Mouse (Mus musculus) testis, adult 2 months (tissue): ENCODE data around the gene Vax2. TPM values are rescaled to one million over a fixed set of nuclear protein-coding genes. Genes with fewer than 3 reads are reported as not detected.

Source experiments
- H3K27ac ChIP-seq: fragments of 200-500 bp; 2 replicates; pipeline ENCODE4 v1.5.1; 2012; ENCODE audit warnings: low read depth, low read length; ENCODE audit not compliant: control insufficient read depth, insufficient read depth
- H3K27me3 ChIP-seq: fragments of 200-500 bp; 2 replicates; pipeline ENCODE4 v1.6.1; 2012; ENCODE audit warnings: mild to moderate bottlenecking, low read length, moderate library complexity; ENCODE audit not compliant: control insufficient read depth, insufficient read depth
- H3K36me3 ChIP-seq: fragments of 200-500 bp; 2 replicates; pipeline ENCODE4 v1.6.1; 2012; ENCODE audit warnings: mild to moderate bottlenecking, low read length; ENCODE audit not compliant: control insufficient read depth, insufficient read depth
- H3K4me1 ChIP-seq: fragments of 200-500 bp; 2 replicates; pipeline ENCODE4 v1.6.1; 2012; ENCODE audit warnings: low read length; ENCODE audit not compliant: control insufficient read depth, insufficient read depth
- H3K4me3 ChIP-seq: fragments of 200-500 bp; 2 replicates; pipeline ENCODE4 v1.5.1; 2012; ENCODE audit warnings: low read depth, mild to moderate bottlenecking, low read length, moderate library complexity, mixed read lengths; ENCODE audit not compliant: control insufficient read depth
- CTCF ChIP-seq: fragments of 200-500 bp; IDR thresholded peaks from 2 replicates; pipeline ENCODE4 v1.5.1; 2012; ENCODE audit warnings: low read depth, mild to moderate bottlenecking, inconsistent platforms, low read length, moderate library complexity; ENCODE audit not compliant: control insufficient read depth, insufficient read depth, insufficient replicate concordance
- POLR2A ChIP-seq: fragments of 200-500 bp; IDR thresholded peaks from 2 replicates; pipeline ENCODE4 v1.6.1; 2012; ENCODE audit warnings: low read depth, mild to moderate bottlenecking, inconsistent platforms, low read length, moderate library complexity; ENCODE audit not compliant: control insufficient read depth
- polyA plus RNA-seq: library from polyadenylated mRNA; depleted of rRNA; stranded (reverse); fragments of >200 nt; gene quantifications from 2 replicates; pipeline ENCODE4 v1.2.3, GENCODE M21; 2012

The Vax2 gene
- polyA plus RNA-seq, 1 experiment: 2.1 TPM

DNA sequence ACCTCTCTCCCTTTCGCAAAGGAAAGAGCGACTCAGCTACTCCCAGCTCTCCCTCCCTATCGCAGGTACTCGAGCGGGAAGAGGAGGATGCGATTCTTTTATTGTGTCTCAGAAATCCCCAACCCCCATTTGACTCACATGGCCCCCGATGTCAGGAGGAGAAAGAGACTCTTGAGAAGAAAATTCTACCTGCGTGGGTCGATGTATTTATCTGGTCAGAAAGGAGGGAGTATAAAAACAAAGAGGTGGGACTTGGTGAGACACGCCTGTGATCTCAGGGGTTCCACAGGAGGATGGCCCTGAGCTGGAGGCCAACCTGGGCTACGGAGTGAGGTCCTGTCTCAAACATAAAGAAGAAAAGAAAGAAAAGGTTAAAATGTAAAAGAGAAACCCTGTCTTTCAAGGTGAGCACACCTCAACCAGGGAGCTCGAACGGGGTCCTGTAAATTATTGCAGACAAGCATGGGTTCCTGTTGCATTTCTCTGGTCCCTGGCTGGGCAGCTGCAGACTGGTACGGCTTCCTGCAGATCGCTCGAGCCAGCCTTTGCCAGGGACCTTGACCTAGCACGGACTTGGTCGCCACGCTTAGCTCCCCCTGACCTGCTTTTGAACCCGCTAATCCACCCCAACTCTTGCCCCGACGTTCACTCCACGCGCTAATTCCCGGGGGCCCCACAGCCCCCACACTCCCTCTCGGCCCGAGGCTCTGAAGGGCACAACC lies 7.9 kb upstream of the Vax2 start:
- TF ChIP-seq CTCF (no peak), POLR2A (no peak)
- Histone ChIP-seq H3K4me1 (peaks cover 5% of the 10 kb centered on the region; the same call in 1 of the 2 replicates), H3K27ac (no peak overlapping the region), H3K27me3 (peaks cover 2% of the 10 kb centered on the region; the same call in 1 of the 2 replicates), H3K36me3 (no peaks in the 10 kb centered on the region), H3K4me3 (no peak overlapping the region)

DNA sequence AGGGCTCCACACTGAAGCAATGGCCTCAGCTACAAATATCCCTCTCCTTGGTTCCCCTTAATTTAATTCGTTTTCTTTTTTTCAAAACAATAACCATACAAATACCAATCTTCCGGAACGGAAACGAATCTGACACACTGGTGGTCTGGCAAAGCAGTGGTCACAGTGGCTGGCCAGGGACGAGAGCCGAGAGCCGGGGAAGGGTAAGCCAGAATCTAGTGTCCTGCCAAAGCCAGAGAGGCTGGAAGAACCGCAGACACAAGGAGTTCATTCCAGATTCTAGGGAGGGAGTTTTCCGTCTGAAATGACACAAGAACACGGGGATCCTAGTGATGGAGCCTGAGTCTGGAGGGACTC lies 7.4 kb upstream of the Vax2 start:
- TF ChIP-seq POLR2A (no peak), CTCF (no peak)
- H3K4me3 ChIP-seq: no peak overlapping the region
- H3K36me3 ChIP-seq: no peaks in the 10 kb centered on the region
- H3K27ac ChIP-seq: no peak overlapping the region
- H3K27me3 ChIP-seq: peaks cover 2% of the 10 kb centered on the region; the same call in 1 of the 2 replicates
- H3K4me1 ChIP-seq: peaks cover 5% of the 10 kb centered on the region; the same call in 1 of the 2 replicates

DNA sequence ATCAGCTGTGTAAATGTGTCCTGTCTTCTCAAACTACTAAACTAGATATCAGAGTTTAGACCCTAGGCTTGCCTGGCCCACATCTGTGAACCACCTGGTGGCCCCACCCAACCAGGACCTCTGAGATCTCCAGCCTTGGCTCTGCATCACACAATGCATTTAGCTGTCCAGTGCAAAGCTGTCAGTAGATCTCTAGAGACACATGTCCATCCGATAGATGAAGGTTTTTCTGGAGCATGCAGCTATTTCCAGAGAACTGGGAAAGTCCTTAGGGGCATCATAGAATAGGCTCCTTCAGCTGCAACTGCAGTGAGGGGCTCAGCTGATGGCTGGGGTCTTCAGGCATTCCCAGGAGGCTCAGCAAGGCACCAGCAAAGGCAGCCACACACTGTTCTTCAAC lies 6.8 kb upstream of the Vax2 start:
- peaks cover 5% of the 10 kb centered on the region; the same call in 1 of the 2 replicates for H3K4me1 ChIP-seq
- H3K4me3 ChIP-seq: no peak overlapping the region
- H3K27ac ChIP-seq: no peak overlapping the region
- TF ChIP-seq CTCF: no peak
- no peak for TF ChIP-seq POLR2A
- H3K36me3 ChIP-seq: no peaks in the 10 kb centered on the region
- peaks cover 2% of the 10 kb centered on the region; the same call in 1 of the 2 replicates for H3K27me3 ChIP-seq

DNA sequence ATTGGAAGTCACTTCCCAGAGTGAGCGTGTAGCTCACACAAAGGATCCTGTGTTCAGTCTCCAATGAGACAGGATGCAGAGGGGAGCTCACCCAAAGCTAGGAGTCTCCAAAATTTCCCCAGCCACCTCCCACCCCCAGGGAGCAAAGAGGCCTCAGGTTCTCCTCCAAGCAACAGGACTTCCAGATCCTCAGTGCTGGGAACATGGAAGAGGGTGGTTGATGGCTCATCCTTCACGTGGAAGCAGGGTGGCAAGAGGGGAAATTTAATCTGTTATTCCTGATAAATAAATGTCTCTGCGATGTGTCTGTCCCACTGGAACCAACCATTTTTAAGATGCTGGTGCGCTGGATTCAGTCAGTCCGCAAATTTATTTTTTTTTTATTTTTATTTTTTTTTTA lies 6.4 kb upstream of the Vax2 start:
- no peaks in the 10 kb centered on the region for H3K36me3 ChIP-seq
- peaks cover 5% of the 10 kb centered on the region for H3K4me1 ChIP-seq
- H3K4me3 ChIP-seq: no peak overlapping the region
- peaks cover 2% of the 10 kb centered on the region; the same call in 1 of the 2 replicates for H3K27me3 ChIP-seq
- no peak overlapping the region for H3K27ac ChIP-seq
- no peak for TF ChIP-seq POLR2A
- TF ChIP-seq CTCF: no peak

DNA sequence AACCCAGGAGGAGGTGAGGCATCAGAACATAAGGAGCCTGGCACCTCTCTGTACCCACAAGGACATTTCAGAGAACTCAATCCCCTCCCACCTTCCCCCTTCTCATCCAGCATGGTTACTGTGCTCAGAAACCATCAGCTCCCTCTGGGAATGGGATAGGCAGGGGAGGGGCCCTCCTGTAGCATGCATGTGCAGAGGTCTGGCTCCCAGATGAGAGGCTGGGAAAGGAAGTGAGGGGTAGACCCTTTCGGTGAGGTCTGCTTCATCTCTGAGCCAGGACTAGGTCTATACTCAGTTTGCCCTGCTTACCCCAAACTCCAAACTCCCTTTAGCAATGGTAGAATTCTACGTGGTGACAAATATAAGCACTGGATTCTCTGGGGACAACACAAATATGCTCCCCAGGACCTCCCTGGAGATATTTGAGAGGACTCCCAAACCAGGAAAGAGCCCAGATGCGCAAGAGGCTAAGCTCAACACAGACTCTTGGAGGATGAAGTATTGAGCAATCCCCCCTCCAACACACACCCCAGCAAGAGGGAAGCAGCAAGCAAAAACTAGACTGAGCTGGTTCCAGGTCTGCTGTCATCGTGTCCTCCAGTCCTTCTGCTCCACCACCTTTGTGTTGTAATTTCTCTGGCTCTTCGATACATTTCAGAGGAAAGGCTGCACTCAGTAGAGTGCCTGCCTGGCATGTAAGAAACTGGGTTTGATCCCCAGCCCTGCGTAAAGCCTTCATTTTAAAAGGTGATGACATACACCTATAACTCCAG lies 3.1 kb upstream of the Vax2 start:
- TF ChIP-seq POLR2A (no peak), CTCF (no peak)
- Histone ChIP-seq H3K4me3 (no peak overlapping the region), H3K4me1 (peaks cover 24% of the 10 kb centered on the region), H3K36me3 (no peaks in the 10 kb centered on the region), H3K27me3 (no peaks in the 10 kb centered on the region), H3K27ac (no peak overlapping the region)

DNA sequence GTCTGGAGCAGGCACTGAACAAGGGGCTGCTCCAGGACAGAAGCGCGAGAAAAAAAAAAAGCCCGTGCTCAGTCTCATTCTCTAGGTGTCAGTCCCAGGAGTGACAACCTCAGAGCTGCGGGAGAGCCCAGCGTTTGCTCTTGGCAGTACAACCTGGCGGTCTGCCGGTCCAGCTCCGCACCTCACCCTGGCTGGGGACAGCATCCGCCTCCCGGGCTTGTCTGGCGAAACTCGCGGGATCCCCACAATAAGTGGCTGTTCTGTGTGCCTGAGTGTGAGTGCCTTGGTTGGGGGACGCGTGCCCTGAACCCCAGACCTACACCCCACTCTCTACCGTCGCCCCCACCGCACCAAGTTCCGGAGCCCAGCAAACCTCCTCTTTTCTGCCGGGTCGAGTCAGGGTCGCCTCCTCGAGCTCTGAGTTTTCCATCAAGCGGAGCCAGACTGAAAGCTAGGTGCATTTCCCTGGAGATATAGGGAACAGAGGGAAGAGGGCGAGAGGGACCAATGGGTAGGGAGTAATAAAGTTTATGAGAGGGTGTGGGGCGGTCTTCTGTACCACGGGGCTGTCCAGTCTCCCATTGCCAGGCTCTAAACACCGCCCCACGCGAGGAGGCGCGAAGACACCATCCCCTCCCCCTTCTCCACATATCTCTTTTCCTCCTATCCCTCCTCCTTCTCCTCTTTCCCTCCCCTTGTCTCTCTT lies 550 bp upstream of the Vax2 start:
- TF ChIP-seq CTCF (no peak), POLR2A (no peak)
- no peaks in the 10 kb centered on the region for H3K27me3 ChIP-seq
- no peak overlapping the region for H3K27ac ChIP-seq
- peaks cover 31% of the 10 kb centered on the region for H3K4me1 ChIP-seq
- H3K4me3 ChIP-seq: peak overlapping the region; percentile 84
- H3K36me3 ChIP-seq: no peaks in the 10 kb centered on the region

DNA sequence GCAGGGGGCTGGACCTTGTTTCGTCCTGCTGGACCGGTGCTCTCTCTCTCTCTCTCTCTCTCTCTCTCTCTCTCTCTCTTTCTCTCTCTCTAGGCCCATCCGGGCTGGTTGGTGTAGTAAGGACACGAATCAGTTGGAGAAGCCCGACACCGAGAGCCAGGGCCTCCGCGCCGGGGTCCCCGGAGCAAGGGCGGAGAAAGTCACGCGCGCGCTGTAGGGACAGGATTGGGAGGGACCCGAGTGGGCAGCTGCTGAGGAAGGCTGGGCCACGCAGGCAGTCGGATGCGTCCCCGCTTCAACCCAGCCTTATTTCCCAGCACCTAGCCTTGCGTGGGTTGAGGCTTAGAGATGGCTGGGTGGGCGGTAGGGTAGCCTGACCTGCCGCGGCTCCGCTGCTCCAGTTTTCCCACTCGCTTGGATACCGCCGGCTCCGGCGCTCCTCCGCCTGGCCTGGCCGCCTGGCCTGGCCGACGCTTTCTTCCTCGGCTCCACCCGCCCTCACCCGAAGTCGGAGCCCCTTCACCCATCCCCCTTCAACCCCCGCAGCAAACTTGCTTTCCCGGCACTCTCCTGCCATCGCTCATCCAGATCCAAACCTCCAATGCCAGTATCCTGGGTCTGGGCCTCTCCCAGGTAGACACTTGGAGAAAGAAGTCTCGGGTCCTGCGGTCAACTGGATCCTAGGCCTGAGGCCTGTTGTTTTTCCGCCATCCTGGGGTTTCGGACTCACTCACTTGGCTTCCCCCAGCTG lies 836 bp downstream of the Vax2 start:
- Histone ChIP-seq H3K27me3 (no peaks in the 10 kb centered on the region), H3K36me3 (no peaks in the 10 kb centered on the region), H3K27ac (no peak overlapping the region), H3K4me3 (peak overlapping the region; percentile 79), H3K4me1 (peaks cover 35% of the 10 kb centered on the region)
- TF ChIP-seq POLR2A (peak; percentile 30; the same call in 1 of the 2 replicates), CTCF (no peak)
